8 mouse cellular contexts compared by ENCODE assay signal in the genomic region with DNA sequence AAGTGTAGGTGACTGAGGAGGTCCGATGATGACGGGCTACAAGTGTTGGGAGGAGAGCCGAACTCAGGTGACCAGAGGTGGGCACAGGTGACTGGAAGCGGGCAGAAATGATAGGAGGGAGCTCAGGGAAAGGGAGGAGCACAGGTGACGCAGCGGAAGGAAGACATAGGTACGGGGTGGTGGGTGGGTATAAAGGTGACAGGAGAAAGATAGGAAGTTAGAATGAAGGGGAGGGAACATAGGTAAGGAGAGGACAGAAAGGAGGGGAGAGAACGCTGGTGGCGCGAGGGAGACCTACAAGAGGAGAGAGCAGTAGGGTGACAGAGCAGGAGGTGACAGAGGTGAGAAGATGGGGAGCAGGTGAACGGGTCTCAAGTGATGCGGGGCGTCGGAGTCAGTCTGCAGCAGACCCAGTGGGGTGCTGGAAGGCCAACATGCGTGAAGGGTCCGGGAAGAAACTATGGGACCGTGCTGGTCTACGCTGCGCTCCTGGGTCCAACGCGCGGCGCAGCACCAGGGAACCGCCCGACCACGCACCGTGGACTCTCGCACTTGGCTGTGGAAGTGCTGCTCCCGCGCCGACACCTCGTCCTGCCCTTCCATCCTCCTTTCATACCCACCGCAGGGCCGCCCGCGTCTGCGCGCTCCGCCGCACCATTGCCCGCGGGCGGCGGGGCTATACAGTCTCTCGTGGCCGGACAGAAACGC. TPM values are rescaled to one million over a fixed set of nuclear protein-coding genes. Genes with fewer than 3 reads are reported as not detected.
DNase-seq lines count a peak whose midpoint lies in the region; ATAC-seq and TF ChIP-seq lines count a peak whose summit lies in the region.

No protein-coding gene starts in this region.

- TF ChIP-seq CTCF in layer of hippocampus, adult 2 months (conservative IDR thresholded peaks at IDR 0.05) = no peak
- no peak for TF ChIP-seq CTCF in heart, postnatal 0 days (IDR thresholded peaks at IDR 0.05; ENCODE audit: low read depth)
- no peak for TF ChIP-seq CTCF in small intestine, adult 2 months (IDR thresholded peaks at IDR 0.05; ENCODE audit: extremely low read depth, insufficient read length, insufficient replicate concordance, low read depth, low read length)

- H3K4me1 ChIP-seq in heart, postnatal 0 days (ENCODE audit: control insufficient read depth, insufficient read depth) = peaks cover 14% of the 10 kb centered on the region; the same call in 1 of the 2 replicates
- peaks cover 2% of the 10 kb centered on the region; the same call in 1 of the 2 replicates for H3K4me1 ChIP-seq in small intestine, adult 2 months (ENCODE audit: control insufficient read depth, insufficient read depth, insufficient read length, low read length)

- TF ChIP-seq POLR2A in small intestine, adult 2 months (IDR thresholded peaks at IDR 0.05; ENCODE audit: low read depth, low read length) = no peak

- H3K36me3 ChIP-seq in heart, postnatal 0 days (replicated peaks; ENCODE audit: control insufficient read depth, insufficient read depth, low read length) = no peaks in the 10 kb centered on the region
- no peaks in the 10 kb centered on the region for H3K36me3 ChIP-seq in small intestine, adult 2 months (ENCODE audit: control insufficient read depth, insufficient read depth, low read length)

- DNase-seq in layer of hippocampus, adult 2 months (ENCODE audit: low spot score in 2 of 2) = peak in 1 of 2 experiments; percentile 9
- no peak for DNase-seq in layer of hippocampus, adult 9-10 months (ENCODE audit: low spot score)
- peak; percentile 41 for DNase-seq in cerebellum, adult 8-10 months
- DNase-seq in heart, postnatal 0 days (ENCODE audit: low spot score) = peak; percentile 11
- DNase-seq in left cerebral cortex, adult 11 months (ENCODE audit: low spot score) = peak; percentile 5
- peak; percentile 69 for DNase-seq in lung, postnatal 25 days (ENCODE audit: low spot score)
- no peak for DNase-seq in adrenal gland, postnatal 25 days

- no peaks in the 10 kb centered on the region for H3K9me3 ChIP-seq in heart, postnatal 0 days (replicated peaks; ENCODE audit: control insufficient read depth, low read length)

- H3K4me3 ChIP-seq in layer of hippocampus, adult 2 months = peak overlapping the region; percentile 60
- peak overlapping the region; percentile 87 for H3K4me3 ChIP-seq in heart, postnatal 0 days (ENCODE audit: low read depth, low read length)
- peak overlapping the region; percentile 92 for H3K4me3 ChIP-seq in small intestine, adult 2 months (ENCODE audit: low read depth, low read length)

- H3K27ac ChIP-seq in layer of hippocampus, adult 2 months = peak overlapping the region; percentile 84
- peak overlapping the region; percentile 86 for H3K27ac ChIP-seq in heart, postnatal 0 days (ENCODE audit: low read depth)
- peak overlapping the region; percentile 48 for H3K27ac ChIP-seq in small intestine, adult 2 months (ENCODE audit: insufficient read depth, low read depth, low read length)

- H3K9ac ChIP-seq in heart, postnatal 0 days (replicated peaks; ENCODE audit: low read depth, low read length) = peak overlapping the region; percentile 85

- WGBS in heart, postnatal 0 days = 2% methylated on average over 41 of the region's 47 CpGs
- 2% methylated on average over 47 of the region's 47 CpGs for WGBS in small intestine, adult 2 months

- ATAC-seq in heart, postnatal 0 days (ENCODE audit: insufficient read depth, low read depth) = peak; percentile 69

- TF ChIP-seq EP300 in heart, postnatal 0 days (IDR thresholded peaks at IDR 0.05; ENCODE audit: low read depth) = no peak

- H3K27me3 ChIP-seq in heart, postnatal 0 days (ENCODE audit: control insufficient read depth, insufficient read depth, low read length) = no peaks in the 10 kb centered on the region
- no peaks in the 10 kb centered on the region for H3K27me3 ChIP-seq in small intestine, adult 2 months (ENCODE audit: control insufficient read depth, insufficient read depth, low read length)

- H3K4me2 ChIP-seq in heart, postnatal 0 days (ENCODE audit: low read depth, low read length) = peak overlapping the region; percentile 75

RNA-seq across cellular contexts. Expression of a gene that starts 0.4 kb away (rescaled TPM):
- total RNA-seq in layer of hippocampus, adult 2 months (2021) = 10 to 100 TPM; 24.2 to 26.7 TPM
- 18.2 and 28.4 TPM in 2 replicates for total RNA-seq in heart, postnatal 0 days (2014; rRNA removed; ENCODE audit: low replicate concordance)
- 16.9 and 17.3 TPM in 2 replicates for polyA plus RNA-seq in heart, postnatal 0 days (2015; fragmentation: Nextera tagmentation; extraction: Ambion mirVana)
- polyA plus RNA-seq in small intestine, adult 2 months (2012; rRNA removed) = 0.79 and 1.5 TPM in 2 replicates
- total RNA-seq in adrenal gland, postnatal 25 days (2021) = 9.9 and 11.8 TPM in 2 replicates

RNA-seq across cellular contexts. Expression of a gene that starts 56.7 kb away (rescaled TPM):
- total RNA-seq in layer of hippocampus, adult 2 months (2021) = 10 to 100 TPM; 22.1 to 25.8 TPM
- total RNA-seq in heart, postnatal 0 days (2014; rRNA removed; ENCODE audit: low replicate concordance) = 3.0 and 19.9 TPM in 2 replicates
- polyA plus RNA-seq in heart, postnatal 0 days (2015; fragmentation: Nextera tagmentation; extraction: Ambion mirVana) = 11.0 and 12.4 TPM in 2 replicates
- polyA plus RNA-seq in small intestine, adult 2 months (2012; rRNA removed) = 1.7 and 2.7 TPM in 2 replicates
- total RNA-seq in adrenal gland, postnatal 25 days (2021) = 31.4 and 45.8 TPM in 2 replicates

Comparison
In these comparisons a context has a peak if more than half of its experiments do, and no peak if none do; other contexts are left out.
1. DNase-seq: peak in cerebellum, adult 8-10 months (single experiment), heart, postnatal 0 days (single experiment), left cerebral cortex, adult 11 months (single experiment) and lung, postnatal 25 days (single experiment); none in layer of hippocampus, adult 9-10 months (single experiment) and adrenal gland, postnatal 25 days (single experiment).
2. Peak in every context shown above with its lines, with median percentiles within 50 percentile points of each other: H3K27ac ChIP-seq and H3K4me3 ChIP-seq.